Mouse (Mus musculus) E14TG2a.4 (cell line): ENCODE results near the gene Rab6a.

ENCODE experiments used
- H3K27me3 ChIP-seq: 2 replicates; pipeline ENCODE4 v1.6.1; 2014; ENCODE audit warnings: low read length, control low read depth; ENCODE audit not compliant: insufficient read depth
- H3K36me3 ChIP-seq: 2 replicates; pipeline ENCODE4 v1.6.1; 2014; ENCODE audit warnings: low read length, control low read depth; ENCODE audit not compliant: insufficient read depth
- H3K4me1 ChIP-seq: replicated peaks from 2 replicates; pipeline ENCODE4 v1.6.1; 2014; ENCODE audit warnings: low read depth, low read length, control low read depth
- H3K4me3 ChIP-seq: replicated peaks from 2 replicates; pipeline ENCODE4 v1.5.1; 2014; ENCODE audit warnings: mild to moderate bottlenecking, low read length
- H3K9me3 ChIP-seq: 2 replicates; pipeline ENCODE4 v1.6.1; 2014; ENCODE audit warnings: low read length, control low read depth
- CTCF ChIP-seq: conservative IDR thresholded peaks from 2 replicates; pipeline ENCODE4 v1.5.1; 2014; ENCODE audit warnings: low read length
- NANOG ChIP-seq: IDR thresholded peaks from 2 replicates; pipeline ENCODE4 v1.6.1; 2014; ENCODE audit warnings: borderline replicate concordance, low read length, mixed read lengths
- POU5F1 ChIP-seq: IDR thresholded peaks from 2 replicates; pipeline ENCODE4 v1.6.1; 2014; ENCODE audit warnings: low read length, borderline replicate concordance

Rab6a gene

DNA sequence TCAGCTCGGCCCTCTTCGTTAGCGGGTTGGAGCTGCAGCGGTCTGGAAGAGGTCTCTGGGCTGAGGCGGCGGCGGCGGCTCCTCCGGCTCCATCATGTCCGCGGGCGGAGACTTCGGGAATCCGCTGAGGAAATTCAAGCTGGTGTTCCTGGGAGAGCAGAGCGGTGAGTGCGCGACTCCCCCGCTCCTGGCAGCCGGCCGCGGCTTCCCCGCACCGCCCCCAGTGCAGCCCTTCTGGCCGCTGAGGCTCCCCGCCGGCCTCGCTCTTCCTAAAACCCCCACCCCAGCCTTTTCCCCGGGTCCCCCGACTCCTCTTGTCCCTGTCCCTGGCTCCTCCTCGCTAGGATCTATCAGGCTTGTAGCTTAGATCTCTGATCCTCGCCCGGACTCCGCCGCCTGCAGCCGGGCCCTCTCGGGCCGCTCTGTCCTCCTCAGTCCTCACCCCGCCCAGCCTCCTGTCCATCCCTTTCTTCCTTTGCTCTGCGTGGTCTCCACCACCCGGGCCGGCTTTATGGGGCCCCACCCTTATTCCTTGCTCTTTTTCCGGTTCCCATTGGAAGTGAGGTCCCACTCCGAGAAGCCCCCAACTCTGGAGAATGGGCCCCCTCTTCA lies 1.0 kb downstream of the Rab6a start, which contains the start of gene Mrpl48:
Gene Mrpl48, minus strand, starts transcription at position 172 of the 612 bp plus-strand sequence.
- no peaks in the 10 kb centered on the region for H3K36me3 ChIP-seq
- H3K9me3 ChIP-seq = no peaks in the 10 kb centered on the region
- peak within 1 kb of the TSS; percentile 100 for H3K4me3 ChIP-seq
- no peaks in the 10 kb centered on the region for H3K27me3 ChIP-seq
- H3K4me1 ChIP-seq = peaks cover 22% of the 10 kb centered on the region
- TF ChIP-seq NANOG (no peak), POU5F1 (no peak), CTCF (no peak)

GRCm38 (mm10) chr7:100608910-100609309 lies 1.7 kb downstream of the Rab6a start:
- Histone ChIP-seq H3K36me3 (no peaks in the 10 kb centered on the region; the same call in 1 of the 2 replicates), H3K4me1 (peaks cover 24% of the 10 kb centered on the region), H3K9me3 (no peaks in the 10 kb centered on the region), H3K4me3 (peak overlapping the region; percentile 100), H3K27me3 (no peaks in the 10 kb centered on the region)
- TF ChIP-seq CTCF = no peak
- TF ChIP-seq POU5F1 = no peak
- no peak for TF ChIP-seq NANOG

DNA sequence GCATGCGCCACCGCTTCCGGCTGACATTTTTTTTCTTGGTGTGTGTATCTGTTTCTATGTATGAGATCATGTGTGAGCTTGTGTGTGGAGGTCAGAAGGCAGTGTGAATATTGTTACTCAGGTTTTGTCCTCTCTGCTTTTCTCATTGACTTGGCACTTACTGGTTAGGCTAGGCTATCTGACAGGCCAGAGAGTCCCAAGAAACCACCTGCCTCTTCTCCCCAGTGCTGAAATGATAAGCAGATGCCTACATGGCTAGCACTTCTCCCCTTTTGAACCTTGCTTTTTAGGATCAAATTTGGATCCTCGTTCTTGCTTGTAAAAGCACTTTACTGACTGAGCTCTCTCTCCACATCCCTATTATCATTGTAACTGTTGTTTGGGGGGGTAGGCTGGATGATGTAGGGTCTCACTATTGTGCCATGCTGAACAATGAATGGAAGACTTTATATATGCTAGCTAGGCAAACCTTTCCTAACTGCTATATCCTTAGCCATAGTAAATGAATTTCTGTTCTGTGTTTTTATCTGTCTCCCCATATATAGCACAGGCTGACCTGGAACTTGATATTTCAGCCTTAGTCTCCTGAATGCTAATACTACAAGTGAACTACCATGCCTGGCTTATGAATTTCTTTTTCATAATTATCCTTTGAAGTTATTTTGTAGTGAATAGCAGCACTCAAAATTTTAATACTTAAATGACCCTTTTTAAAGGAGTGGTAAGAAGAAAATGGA lies 9.1 kb downstream of the Rab6a start:
- Histone ChIP-seq H3K27me3 (no peaks in the 10 kb centered on the region), H3K4me3 (no peak overlapping the region), H3K36me3 (peaks cover 8% of the 10 kb centered on the region; the same call in 1 of the 2 replicates), H3K9me3 (no peaks in the 10 kb centered on the region), H3K4me1 (peaks cover 20% of the 10 kb centered on the region)
- TF ChIP-seq CTCF = no peak
- no peak for TF ChIP-seq NANOG
- TF ChIP-seq POU5F1 = no peak

DNA sequence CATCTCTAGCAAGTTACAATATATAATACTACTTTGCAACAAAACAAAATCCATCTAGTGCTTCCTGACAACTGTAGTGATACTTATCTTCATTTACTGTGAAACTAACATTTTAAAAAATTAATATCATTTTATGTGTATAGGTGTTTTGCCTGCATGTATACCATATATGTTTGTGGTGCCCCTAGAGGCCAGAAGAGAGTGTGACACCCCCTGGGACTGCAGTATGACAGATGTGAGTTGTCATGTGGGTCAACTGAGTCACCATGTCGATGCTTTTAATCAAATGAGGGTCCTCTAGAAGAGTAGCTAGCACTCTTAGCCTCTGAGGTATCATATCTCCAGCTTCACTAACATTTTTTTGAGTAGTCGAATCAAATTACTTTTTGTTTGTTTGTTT lies 15.1 kb downstream of the Rab6a start:
- Histone ChIP-seq H3K36me3 (peaks cover 8% of the 10 kb centered on the region; the same call in 1 of the 2 replicates), H3K4me1 (peaks cover 9% of the 10 kb centered on the region; the same call in 1 of the 2 replicates)

GRCm38 (mm10) chr7:100624538-100624937 lies 17.3 kb downstream of the Rab6a start:
- peaks cover 12% of the 10 kb centered on the region for H3K36me3 ChIP-seq
- no peaks in the 10 kb centered on the region for H3K9me3 ChIP-seq
- TF ChIP-seq NANOG (no peak), POU5F1 (no peak), CTCF (no peak)
- H3K27me3 ChIP-seq = no peaks in the 10 kb centered on the region
- H3K4me1 ChIP-seq = 0 out of 2 replicates have a peak, but pooled peaks cover 5% of the 10 kb centered on the region
- no peak overlapping the region for H3K4me3 ChIP-seq

More for the DNA sequence above, 15.1 kb downstream of the Rab6a start:
- TF ChIP-seq CTCF (peak; percentile 70), POU5F1 (no peak)
- no peaks in the 10 kb centered on the region for H3K9me3 ChIP-seq
- no peak overlapping the region for H3K4me3 ChIP-seq
- H3K27me3 ChIP-seq = no peaks in the 10 kb centered on the region

GRCm38 (mm10) chr7:100637657-100638056 lies 30.4 kb downstream of the Rab6a start:
- Histone ChIP-seq H3K9me3 (no peaks in the 10 kb centered on the region), H3K4me3 (no peak overlapping the region), H3K4me1 (peaks cover 4% of the 10 kb centered on the region; the same call in 1 of the 2 replicates), H3K27me3 (no peaks in the 10 kb centered on the region), H3K36me3 (peaks cover 68% of the 10 kb centered on the region)
- TF ChIP-seq POU5F1 (no peak), CTCF (peak; percentile 29)

- no peaks in the 10 kb centered on the region for H3K27me3 ChIP-seq
- peaks cover 16% of the 10 kb centered on the region for H3K4me1 ChIP-seq
- H3K9me3 ChIP-seq = no peaks in the 10 kb centered on the region
- no peak overlapping the region for H3K4me3 ChIP-seq
- TF ChIP-seq NANOG = no peak
- TF ChIP-seq CTCF = no peak
- TF ChIP-seq POU5F1 = no peak
- peaks cover 42% of the 10 kb centered on the region for H3K36me3 ChIP-seq
Measured at GRCm38 (mm10) chr7:100642413-100642812, 35.2 kb downstream of the Rab6a start.

DNA sequence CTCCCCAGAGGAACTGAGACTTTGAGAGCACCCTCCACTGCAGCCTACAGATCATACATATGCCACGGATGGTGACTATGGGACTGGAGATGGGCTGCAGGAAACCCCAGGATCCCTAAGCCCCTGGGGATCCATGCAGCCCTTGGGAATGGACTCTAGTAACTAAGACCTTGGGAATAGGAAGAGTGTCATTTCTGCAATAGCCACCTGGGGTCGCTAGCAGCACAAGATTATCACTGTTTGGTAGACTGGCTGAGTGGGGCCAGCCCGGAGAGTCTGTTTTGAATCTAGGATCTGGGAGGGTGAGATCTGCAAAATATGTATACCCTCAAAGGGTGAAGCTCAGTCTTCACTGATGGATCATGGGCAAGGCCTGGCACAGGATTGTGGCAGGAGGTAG lies 37.9 kb downstream of the Rab6a start:
- Histone ChIP-seq H3K36me3 (peaks cover 39% of the 10 kb centered on the region), H3K27me3 (no peaks in the 10 kb centered on the region), H3K4me1 (peaks cover 26% of the 10 kb centered on the region), H3K9me3 (no peaks in the 10 kb centered on the region), H3K4me3 (no peak overlapping the region)
- TF ChIP-seq NANOG (no peak), CTCF (peak; percentile 80), POU5F1 (no peak)

DNA sequence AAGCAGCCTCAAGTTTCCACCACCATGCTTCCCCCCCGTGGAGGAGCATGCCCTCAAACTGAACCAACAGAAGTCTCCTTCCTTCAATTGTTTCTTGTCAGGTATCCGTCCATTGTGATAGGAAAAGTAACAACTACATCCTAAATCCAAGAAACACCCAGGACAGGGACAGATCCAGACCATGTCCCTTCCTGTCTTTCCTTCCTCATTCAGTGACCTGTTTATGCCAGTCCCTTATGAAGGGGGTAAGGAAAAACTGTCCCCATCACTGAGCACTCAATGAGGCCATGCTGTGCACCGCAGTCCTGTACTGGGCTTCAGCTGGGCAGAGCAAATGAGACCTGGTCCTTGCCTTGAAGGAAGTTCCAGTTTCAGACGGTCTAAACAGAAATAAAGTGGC lies 41.9 kb downstream of the Rab6a start:
- no peak overlapping the region for H3K4me3 ChIP-seq
- TF ChIP-seq NANOG (no peak), POU5F1 (no peak), CTCF (no peak)
- peaks cover 17% of the 10 kb centered on the region for H3K36me3 ChIP-seq
- peaks cover 52% of the 10 kb centered on the region for H3K4me1 ChIP-seq
- no peaks in the 10 kb centered on the region for H3K27me3 ChIP-seq
- H3K9me3 ChIP-seq = no peaks in the 10 kb centered on the region
